Mouse (Mus musculus) ovary, postnatal 36 days (tissue): ENCODE results near the gene Ddx47.

ENCODE experiments used
- DNase-seq: peaks from one replicate; pipeline ENCODE4 v3.0.0; 2022; ENCODE audit warnings: low spot score, mixed read lengths

Gene Ddx47

DNA sequence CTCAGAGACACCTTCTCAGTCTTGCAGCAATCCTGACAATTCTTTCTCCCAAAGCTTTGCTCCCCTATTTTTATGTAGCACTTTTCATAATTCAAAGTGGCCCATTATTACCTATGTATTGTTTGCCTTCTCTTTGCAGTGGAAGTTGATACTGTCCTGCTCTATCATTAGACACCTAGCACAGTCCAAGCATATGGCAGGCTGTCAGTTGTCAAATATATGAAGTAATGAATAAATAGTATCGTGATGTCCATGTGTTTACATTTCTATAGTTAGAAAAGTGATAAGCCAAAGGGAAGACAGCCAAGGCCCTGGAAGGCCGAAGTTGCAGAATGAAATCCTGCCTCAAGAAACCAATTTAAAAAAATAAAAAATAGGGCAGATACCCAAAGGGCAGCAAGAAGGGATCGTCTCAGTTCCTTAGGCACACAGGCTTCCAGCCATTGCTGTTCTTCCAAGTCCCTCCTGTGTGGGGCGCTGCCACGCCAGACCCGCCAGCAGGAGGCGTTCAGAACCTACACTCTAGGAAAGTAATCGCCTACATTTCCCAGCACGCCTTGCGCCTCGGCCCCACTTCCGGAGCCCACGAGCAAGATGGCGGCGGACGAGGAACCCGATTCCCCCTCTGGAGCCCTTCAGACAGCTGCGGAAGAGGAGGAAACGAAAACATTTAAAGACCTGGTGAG is at the start of gene Ddx47:
Gene Ddx47 (plus strand): TSS at position 565 of the 686 bp plus-strand sequence.
- peak; percentile 90 for DNase-seq

DNA sequence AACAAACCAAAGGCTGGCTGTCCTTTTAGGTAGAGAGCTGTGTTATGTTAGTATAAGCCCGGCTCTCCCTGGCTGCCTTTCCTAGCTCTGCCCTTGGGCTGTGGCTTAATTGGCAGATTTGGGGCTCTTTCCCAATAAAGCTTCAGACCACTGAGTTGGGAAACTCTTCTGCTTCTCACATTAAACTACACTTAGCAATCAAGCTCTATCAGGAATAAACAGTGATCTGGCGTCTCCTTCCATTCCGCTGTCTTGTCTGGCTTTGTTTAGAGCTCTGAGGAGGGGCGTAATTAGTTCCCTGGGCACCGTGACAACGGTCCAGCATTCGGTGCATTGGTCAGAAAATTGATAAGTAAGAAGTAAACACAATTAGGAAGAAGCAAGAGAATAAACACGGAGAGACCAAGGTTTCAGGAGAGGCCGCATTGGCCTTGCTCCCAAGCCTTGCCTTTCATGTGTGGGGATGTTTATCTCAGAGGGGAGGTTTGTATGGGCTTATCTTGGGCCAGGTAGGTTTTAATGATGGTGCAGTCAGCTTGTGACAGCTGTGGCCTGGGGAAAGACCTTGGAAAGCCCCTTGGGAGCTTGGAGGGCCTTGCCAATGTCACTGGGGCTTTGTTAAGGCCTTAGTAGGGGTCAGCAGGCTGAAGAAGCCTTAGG is 49.4 kb upstream of the Ddx47 start:
- peak; percentile 29 for DNase-seq

DNA sequence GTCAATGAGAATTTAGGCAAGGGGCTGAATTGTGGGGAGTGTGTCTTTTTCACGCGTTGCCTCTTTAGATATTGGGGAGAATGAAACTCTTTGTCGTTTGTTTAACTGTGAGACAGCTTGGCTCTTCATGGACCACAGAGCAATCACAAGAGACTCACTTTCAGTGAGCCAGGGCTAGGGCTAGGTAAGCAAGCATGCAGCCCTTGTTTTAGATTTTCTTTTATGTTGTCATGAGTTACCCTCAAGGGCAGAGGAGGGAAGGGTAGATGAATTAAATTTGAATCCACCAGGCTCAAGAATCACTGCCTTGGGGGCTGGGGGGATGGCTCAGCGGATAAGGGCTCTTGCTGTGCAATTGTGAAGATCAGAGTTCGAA is 48.9 kb upstream of the Ddx47 start:
- DNase-seq, result no peak

DNA sequence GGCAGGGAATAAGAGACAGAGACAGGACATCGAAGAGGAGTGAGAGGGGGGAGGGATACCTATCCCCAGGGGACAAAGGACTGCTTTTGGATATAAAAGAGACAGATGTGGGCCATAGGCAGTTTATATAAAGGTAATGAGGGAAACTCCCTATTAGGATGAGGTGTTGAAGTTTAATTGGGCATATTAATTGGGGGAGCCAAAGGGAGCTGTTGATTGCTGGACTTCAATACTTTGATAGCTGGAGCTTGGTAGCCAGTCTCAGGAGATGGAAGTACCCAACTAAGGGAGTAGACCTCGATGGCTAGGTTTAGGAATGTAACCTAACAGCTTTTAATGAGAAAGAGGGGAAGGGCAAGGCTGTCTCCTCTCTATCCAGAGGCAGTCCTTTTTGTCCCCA is 47.5 kb upstream of the Ddx47 start:
- no peak for DNase-seq

DNA sequence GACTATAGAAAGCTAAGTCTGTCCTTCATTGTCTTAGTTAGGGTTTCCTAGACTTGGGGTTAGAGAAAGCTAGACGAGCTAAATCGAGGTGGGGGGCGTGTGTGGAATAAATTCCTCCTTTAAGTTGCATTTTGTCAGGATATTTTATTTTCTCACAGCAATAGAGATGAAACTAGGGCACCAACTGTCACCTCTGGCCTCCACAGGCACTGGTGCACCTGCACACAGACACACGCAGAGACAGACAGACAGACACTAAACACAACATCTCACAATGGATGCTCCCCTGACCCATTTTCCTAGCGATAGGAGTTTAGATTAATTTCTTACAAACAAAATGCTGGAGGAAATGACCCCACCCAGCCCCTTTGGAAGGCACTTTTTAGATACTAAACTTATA is 44.7 kb upstream of the Ddx47 start:
- DNase-seq, result no peak

DNA sequence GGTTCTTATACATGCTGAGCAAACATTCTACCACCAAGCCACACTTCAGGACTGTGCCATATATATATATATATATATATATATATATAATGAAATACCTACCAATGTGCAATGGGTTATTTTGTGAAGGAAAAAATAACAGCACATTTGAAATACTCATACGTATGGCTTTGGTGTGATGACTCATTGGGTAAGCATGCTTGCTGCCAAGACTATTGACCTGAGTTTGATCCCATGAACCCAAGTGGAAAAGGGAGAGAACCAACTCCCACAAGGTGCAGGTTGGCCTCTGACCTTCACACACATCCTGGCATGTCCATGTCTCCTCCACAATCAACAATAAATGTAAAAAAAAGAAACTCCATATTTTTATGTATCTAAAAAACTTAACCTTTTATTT is 43.1 kb upstream of the Ddx47 start:
- DNase-seq, result no peak

DNA sequence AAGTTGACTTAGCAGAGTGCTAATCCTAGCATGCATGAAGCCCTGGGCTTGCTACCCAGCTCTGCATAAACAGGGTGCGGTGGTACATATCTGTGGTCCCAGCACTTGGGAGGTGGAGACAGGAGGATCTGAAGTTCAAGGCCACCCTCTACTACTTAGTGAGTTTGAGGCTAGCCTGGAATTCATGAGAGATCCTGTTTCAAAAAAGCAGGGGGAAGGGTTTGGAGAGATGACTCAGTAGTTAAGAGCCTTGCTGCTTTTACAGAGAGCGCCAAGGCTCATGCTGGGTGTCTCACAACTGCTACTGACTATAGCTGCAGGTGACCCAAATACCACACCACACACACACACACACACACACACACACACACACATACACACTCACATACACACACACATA is 41.9 kb upstream of the Ddx47 start:
- no peak for DNase-seq

DNA sequence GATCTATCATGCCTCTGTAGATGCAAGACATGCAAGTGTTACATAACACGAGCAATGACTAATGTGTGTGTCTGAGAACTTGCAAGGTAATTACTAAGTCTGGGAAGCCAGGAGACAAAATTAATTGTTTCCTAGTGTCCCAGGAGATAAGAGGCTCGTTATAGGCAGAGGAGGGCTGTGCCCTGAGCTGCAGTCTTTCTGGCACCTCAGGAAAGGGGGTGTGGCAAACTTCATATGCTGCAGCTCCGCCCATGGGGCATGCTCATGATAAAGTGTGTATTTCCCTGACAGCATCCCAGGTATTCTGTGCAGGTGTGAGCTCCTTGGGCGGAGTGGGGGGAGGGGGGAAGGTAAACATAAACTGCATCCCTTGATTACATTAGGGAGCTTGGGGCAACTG is 39.3 kb upstream of the Ddx47 start:
- DNase-seq, result no peak

DNA sequence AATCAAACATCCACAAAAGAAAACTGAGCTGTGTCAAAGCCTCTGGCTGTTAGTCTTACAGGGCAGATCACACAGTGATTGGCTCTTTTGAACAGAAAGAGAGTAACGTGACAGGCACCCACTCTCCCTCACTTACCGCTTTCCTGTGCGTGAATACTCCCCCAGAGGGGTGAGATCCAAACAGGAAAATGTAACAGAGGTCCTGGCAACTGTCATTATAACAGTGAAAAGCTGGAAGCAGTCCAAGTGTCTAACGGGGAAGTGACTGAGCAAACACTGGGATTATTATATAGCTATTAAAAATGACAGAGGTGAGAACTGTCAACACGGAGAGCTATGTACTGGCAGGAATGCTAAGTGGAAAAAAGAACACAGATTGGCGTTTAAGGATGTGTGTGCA is 34.8 kb upstream of the Ddx47 start:
- no peak for DNase-seq

DNA sequence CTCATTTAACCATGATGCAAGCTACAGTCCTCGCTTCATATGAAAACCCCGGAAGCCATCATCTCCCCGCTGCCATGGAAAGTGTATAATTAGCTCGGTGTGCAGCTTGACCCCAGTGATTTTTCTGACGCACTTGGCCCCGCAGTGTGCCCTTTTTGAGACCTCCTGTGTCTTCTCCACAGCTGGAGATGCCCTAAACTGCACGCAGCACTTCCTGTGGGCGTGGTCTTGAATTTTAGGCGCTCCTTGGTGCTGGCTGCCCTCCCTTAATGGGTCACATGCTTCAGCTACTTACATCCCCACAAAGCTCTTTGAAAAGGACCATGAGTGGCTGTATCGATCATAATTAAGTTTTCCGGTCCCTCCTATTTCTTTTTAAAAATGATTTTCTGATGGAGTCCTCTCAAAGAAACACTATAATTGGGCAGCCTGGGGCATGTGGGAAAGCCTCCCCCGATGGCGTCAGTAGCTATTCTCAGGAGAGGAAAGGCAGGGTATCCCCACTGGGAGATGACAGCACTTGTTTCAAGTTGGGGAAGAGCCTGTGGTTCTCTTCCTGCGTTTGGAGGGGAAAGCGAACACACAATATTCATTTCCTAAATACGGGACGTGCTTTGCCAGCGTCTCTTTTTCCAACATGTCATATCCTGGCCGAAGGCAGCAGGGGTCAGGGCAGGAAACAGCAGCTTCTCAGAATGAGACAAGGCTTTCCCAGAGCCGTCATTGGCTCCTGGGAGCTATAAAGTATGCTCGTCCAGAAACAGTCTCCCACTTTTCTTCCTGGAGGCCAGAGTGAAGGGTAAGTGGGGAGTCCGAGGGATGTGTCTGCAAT is 30.0 kb upstream of the Ddx47 start, which contains the start of gene Apold1:
Gene Apold1 (plus strand): TSS at position 488 of the 832 bp plus-strand sequence.
- DNase-seq, result no peak

DNA sequence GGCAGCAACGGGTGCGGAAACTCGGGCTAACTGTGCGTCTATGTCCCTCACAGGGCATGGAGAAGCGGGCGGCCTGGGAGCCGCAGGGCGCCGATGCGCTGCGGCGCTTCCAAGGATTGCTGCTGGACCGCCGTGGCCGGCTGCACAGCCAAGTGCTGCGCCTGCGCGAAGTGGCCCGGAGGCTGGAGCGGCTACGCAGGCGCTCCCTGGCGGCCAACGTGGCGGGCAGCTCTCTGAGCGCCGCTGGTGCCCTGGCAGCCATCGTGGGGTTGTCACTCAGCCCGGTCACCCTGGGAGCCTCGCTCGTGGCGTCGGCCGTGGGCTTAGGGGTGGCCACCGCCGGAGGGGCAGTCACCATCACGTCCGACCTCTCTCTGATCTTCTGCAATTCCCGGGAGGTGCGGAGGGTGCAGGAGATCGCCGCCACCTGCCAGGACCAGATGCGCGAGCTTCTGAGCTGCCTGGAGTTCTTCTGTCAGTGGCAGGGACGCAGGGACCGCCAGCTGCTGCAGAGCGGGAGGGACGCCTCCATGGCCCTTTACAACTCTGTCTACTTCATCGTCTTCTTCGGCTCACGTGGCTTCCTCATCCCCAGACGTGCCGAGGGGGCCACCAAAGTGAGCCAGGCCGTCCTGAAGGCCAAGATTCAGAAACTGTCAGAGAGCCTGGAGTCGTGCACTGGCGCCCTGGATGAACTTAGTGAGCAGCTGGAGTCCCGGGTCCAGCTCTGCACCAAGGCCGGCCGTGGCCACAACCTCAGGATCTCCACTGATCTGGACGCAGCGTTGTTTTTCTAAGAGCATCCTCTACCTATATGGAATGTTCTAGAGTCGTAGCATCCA is 27.7 kb upstream of the Ddx47 start:
- DNase-seq, result peak; percentile 92

DNA sequence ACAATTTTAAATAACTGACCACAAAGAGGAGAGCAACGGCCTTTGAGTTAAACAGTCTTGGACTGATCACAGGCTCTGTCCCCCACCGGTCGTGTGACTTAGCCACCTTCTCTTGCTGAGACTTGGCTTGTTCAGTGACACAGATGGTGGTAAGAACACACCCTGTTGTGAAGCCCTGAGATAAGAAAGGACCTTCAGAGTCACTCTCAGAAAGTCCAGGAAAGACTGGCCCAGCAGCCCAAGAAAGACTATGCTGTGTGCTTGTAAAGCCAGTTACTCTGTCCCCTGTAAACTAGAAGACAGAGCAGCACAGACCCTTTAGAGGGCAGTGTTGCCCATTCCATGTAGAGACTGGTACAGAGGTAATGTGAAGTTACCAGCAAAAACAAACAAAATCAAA is 26.7 kb upstream of the Ddx47 start:
- DNase-seq, result no peak

DNA sequence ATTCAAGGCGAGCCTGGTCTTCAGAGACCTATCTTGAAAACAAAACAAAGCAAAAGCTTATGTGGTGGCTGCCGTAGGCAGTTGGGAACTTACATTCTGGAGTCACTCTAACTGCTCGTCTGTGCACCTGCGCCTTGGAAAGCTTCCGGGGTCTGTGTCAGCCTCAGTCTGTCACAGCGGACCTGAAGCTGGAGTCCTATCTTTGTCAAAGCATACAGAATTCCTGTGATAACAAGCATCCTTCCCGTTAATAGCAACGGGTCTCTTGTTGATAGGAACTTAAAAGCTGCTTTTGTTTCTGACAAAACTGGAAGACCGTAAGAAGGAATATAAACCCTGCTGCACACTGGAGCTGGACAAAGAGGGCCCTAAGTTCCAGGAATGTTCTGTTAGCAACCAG is 23.0 kb upstream of the Ddx47 start:
- DNase-seq, result no peak

DNA sequence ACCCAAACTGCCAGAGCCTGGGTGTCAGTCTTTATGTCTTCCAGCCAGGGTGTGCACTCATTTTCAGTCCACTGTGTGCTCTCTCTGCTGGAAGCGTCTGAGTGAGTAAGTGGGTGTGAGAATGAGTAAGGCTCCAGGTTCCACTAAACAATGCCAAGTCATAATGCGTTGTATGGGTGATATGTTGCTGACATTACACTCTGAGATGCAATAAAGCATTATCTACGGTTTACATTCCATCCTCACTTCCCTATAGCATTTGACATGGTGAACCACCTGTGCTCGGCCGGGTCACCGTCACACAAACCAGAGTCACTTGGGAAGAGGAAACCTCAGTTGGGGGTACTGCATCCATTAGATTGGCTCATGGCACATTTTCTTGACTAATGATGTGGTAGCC is 20.7 kb upstream of the Ddx47 start:
- DNase-seq, result no peak

DNA sequence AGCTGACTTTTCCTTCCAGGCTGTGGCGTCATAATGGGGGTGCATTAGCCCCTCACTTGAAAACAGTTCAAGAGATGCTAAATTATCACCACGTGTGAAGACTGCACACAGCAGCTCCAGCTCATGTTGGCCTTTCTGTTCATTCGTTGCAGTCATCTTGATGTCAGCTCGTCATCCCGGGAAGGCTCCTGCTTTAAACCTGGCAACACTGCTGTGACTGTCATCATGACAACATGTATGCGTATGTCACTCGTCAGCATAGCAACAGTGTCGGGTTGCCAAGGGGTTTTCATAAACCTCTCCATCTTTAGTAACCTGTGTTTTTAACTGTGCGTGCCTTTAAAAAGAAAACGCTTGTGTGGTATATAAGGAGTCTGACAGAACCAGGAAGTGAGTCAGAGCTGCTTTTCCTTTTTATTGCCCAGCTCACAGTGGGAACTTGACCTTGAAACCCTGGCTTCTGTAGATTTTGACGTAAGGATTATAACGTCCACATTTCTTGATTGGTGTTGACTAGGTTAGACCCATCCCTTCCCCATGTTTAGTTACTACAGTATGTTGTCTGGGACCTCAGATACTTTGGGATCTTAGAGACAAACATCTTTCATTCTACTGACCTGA is 17.3 kb upstream of the Ddx47 start:
- no peak for DNase-seq

DNA sequence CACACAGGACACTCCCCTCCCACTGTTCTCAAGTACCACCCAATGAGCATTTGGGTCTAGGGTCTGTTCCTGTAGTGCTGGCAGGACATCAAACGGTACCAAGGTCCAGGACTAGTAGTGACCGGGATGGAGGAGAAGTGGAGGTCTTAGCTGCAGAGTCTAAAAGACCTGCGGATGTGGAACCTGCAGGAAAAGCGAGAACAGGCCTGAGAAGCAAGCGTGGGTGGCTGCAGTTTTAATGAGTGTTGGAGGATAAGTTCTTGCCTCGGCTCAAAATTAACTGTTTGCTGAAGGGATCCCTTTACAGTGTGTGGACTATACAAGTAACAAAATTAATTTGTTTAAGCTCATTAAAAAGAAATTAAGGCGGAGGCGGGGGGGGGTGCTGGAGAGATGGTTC is 16.4 kb upstream of the Ddx47 start:
- DNase-seq, result no peak

DNA sequence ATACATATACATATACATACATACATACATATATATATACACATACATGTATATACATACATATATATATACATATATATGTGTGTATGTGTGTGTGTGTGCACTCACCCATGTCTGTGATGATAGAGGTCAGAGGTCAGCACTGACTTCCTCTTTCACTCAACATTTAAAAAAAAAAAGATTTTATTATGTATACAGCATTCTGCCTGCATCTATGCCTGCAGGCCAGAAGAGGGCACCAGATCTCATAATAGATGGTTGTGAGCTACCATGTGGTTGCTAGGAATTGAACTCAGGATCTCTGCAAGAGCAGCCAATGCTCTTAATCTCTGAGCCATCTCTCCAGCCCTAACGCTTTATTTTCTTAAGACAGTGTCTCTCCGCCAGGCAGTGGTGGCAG is 14.5 kb upstream of the Ddx47 start:
- no peak for DNase-seq

DNA sequence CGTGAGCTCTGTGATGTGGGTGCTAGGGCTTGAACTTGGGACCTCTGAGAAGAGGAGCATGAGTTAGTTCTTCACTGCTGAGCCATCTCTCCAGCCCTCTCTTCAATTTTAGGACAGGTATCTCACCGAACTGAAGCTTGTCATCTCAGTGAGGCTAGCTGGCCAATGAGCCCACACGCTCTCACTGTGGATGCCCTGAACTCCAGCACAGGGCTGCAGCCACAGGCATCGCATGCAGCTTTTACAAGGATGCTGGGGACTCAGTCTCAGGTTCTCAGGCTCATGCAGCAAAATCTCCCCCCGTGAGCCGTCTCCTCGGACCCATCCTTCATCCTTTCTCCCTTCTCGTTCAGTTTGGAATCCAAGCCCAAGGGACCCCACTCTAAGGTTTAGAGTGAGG is 13.3 kb upstream of the Ddx47 start:
- DNase-seq, result no peak

DNA sequence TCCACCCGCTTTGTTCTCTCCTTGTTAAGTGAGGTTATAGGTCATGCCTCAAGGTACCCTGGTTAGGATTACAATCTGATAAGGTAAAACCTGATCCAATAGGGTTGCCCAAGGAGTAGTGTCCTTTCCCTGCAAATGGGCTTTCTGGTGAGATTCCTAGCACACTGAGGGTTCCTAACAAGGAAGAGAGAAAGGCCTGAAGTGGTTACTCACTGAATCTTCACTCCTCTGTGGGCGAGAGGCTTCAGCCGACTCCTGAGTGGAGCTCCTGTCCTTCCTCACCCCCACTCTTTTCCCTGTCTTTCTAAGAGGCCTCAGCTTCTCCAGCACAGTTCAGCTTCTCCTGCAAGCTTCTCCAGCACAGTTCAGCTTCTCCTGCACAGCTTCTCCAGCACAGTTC is 12.6 kb upstream of the Ddx47 start:
- no peak for DNase-seq

DNA sequence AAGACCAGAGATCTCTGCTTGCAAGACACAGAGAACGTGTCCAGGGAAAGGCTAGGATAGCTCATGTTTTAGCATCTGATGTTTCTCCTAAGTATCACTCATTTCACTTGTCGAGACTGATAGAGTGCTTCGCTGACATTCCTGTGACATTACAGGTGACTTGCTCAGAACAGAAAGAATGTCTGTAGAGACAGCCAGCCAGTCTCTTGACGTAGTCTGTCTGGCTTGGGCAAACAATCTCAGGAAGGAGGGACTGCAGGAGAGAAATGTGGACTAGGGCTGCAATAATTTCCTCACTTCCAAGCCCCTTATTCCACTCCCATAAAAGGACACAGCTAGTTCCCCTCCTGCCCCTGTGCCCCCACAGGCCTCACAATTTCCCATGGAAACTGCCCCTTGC is 11.1 kb upstream of the Ddx47 start:
- no peak for DNase-seq

DNA sequence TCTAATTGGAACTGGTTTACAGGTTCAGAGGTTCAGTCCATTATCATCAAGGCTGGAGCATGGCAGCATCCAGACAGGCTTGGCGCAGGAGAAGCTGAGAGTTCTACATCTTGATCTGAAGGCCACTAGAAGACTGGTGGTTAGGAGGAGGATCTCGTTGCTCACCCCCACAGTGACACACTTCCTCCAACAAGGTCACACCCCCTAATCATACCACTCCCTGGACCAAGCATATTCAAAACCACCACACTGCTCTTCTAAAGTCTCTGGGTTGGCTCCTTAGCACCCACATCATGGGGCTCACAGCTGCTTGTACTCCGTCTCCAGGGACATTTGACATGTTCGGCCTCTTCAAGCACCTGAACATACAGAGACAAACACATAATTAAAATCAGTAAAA is 9.4 kb upstream of the Ddx47 start:
- DNase-seq, result no peak

DNA sequence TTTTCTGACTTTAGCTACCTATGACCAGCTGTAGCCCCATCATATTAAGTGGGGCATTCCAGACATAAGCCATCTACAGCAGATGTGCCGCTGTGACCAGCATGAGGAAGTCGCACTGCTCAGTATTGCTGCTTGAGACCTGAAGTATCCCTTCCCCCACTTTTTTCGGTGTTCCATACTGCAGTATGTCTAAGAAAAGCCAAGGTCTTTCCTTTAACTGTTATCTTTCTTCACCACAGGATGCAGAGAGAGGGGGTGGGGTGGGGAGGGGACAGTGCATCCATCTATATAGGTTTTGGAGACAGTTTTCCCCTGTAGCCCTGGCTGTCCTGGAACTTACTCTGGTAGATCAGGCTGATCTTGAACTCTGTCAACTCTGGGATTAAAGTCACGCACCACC is 5.0 kb upstream of the Ddx47 start:
- no peak for DNase-seq
